Mouse (Mus musculus) heart, embryonic 13.5 days (tissue): Measurements from ENCODE around the gene Tmem247. TPM values are rescaled to one million over a fixed set of nuclear protein-coding genes. Genes with fewer than 3 reads are reported as not detected.

Experiments
- ATAC-seq: fragments of 200-750 bp; cut with Nextera tagmentation; 2 replicates; pipeline ENCODE4 v1.8.0; 2017; ENCODE audit warnings: moderate TSS enrichment; ENCODE audit not compliant: insufficient number of reproducible peaks, low FRiP score, low TSS enrichment; ENCODE audit errors: extremely low read depth
- H3K27ac ChIP-seq: fragments of 300-500 bp; sonication (generic); replicated peaks from 2 replicates; pipeline ENCODE4 v1.5.1; 2015; ENCODE audit warnings: moderate library complexity, mild to moderate bottlenecking, inconsistent platforms
- H3K27me3 ChIP-seq: fragments of 300-500 bp; sonication (generic); replicated peaks from 2 replicates; pipeline ENCODE4 v1.6.1; 2015; ENCODE audit warnings: mild to moderate bottlenecking, inconsistent platforms
- H3K36me3 ChIP-seq: fragments of 300-500 bp; sonication (generic); 2 replicates; pipeline ENCODE4 v1.6.1; 2015; ENCODE audit warnings: mild to moderate bottlenecking, inconsistent platforms
- H3K4me1 ChIP-seq: fragments of 300-500 bp; sonication (generic); 2 replicates; pipeline ENCODE4 v1.6.1; 2015; ENCODE audit warnings: inconsistent platforms
- H3K4me2 ChIP-seq: fragments of 300-500 bp; sonication (generic); 2 replicates; pipeline ENCODE4 v1.6.1; 2015; ENCODE audit warnings: inconsistent platforms, mild to moderate bottlenecking, moderate library complexity
- H3K4me3 ChIP-seq: fragments of 300-500 bp; sonication (generic); 2 replicates; pipeline ENCODE4 v1.5.1; 2015; ENCODE audit warnings: moderate library complexity, mild to moderate bottlenecking, inconsistent platforms
- H3K9ac ChIP-seq: fragments of 300-500 bp; sonication (generic); 2 replicates; pipeline ENCODE4 v1.6.1; 2015; ENCODE audit warnings: inconsistent platforms, mild to moderate bottlenecking, moderate library complexity
- H3K9me3 ChIP-seq: fragments of 300-500 bp; sonication (generic); 2 replicates; pipeline ENCODE4 v1.6.1; 2016; ENCODE audit warnings: inconsistent platforms
- WGBS: fragments of 180-500 bp; shearing (Covaris S2); methylation state at CpG from one replicate; pipeline ENCODE4 v1.1.7; 2015; ENCODE audit warnings: mixed read lengths; 5-methylcytosine and 5-hydroxymethylcytosine counted together
- polyA plus RNA-seq: library from polyadenylated mRNA; unstranded; fragments of >200 nt; fragmentation: Nextera tagmentation; extraction: Ambion mirVana; gene quantifications from 2 replicates; pipeline ENCODE4 v1.2.1, GENCODE M21; 2015

The Tmem247 gene
- polyA plus RNA-seq, 1 experiment from 2014 or later: not detected

- no peak for ATAC-seq
- H3K4me3 ChIP-seq: no peak overlapping the region
These were observed 21.5 kb downstream of the Tmem247 start for GRCm38 (mm10) chr17:86938683-86939082.

GRCm38 (mm10) chr17:86942112-86942511, 25.0 kb downstream of the Tmem247 start:
- peaks cover 26% of the 10 kb centered on the region for H3K4me1 ChIP-seq
- ATAC-seq: no peak
- 0 out of 2 replicates have a peak overlapping the region, but pooled peaks have one; percentile 24 for H3K9ac ChIP-seq
- no peak overlapping the region for H3K27ac ChIP-seq
- H3K36me3 ChIP-seq: no peaks in the 10 kb centered on the region
- H3K9me3 ChIP-seq: no peaks in the 10 kb centered on the region
- H3K4me3 ChIP-seq: no peak overlapping the region
- peaks cover 30% of the 10 kb centered on the region for H3K27me3 ChIP-seq
- WGBS: 53% methylated on average over 6 of the region's 6 CpGs
- H3K4me2 ChIP-seq: no peak overlapping the region

More at GRCm38 (mm10) chr17:86938683-86939082, 21.5 kb downstream of the Tmem247 start:
- Histone ChIP-seq H3K27ac (no peak overlapping the region), H3K9me3 (no peaks in the 10 kb centered on the region), H3K9ac (no peak overlapping the region), H3K27me3 (peaks cover 53% of the 10 kb centered on the region), H3K36me3 (no peaks in the 10 kb centered on the region), H3K4me1 (peaks cover 28% of the 10 kb centered on the region), H3K4me2 (no peak overlapping the region)
- 61% methylated on average over 7 of the region's 7 CpGs for WGBS

- no peak overlapping the region for H3K4me2 ChIP-seq
- 69% methylated on average over 6 of the region's 6 CpGs for WGBS
- no peak overlapping the region for H3K9ac ChIP-seq
- H3K27me3 ChIP-seq: peaks cover 30% of the 10 kb centered on the region
- no peaks in the 10 kb centered on the region for H3K36me3 ChIP-seq
- H3K4me3 ChIP-seq: no peak overlapping the region
- ATAC-seq: no peak
- no peaks in the 10 kb centered on the region for H3K9me3 ChIP-seq
- no peak overlapping the region for H3K27ac ChIP-seq
- H3K4me1 ChIP-seq: peaks cover 17% of the 10 kb centered on the region
These were observed 26.0 kb downstream of the Tmem247 start for GRCm38 (mm10) chr17:86943158-86943557.

- 50% methylated on average over 4 of the region's 4 CpGs for WGBS
These were observed 28.9 kb downstream of the Tmem247 start for GRCm38 (mm10) chr17:86946078-86946477.

GRCm38 (mm10) chr17:86947840-86948796, 31.0 kb downstream of the Tmem247 start, which contains the start of gene Atp6v1e2:
Gene Atp6v1e2 (minus strand): TSS chr17:86947897.
- Histone ChIP-seq H3K4me3 (no peak within 1 kb of the TSS), H3K27me3 (peaks cover 13% of the 10 kb centered on the region; the same call in 1 of the 2 replicates), H3K36me3 (no peaks in the 10 kb centered on the region), H3K4me1 (no peaks in the 10 kb centered on the region), H3K4me2 (no peak within 1 kb of the TSS), H3K9ac (no peak within 1 kb of the TSS), H3K27ac (no peak within 1 kb of the TSS), H3K9me3 (no peaks in the 10 kb centered on the region)
- 83% methylated on average over 28 of the region's 28 CpGs for WGBS
- no peak for ATAC-seq

More at GRCm38 (mm10) chr17:86946078-86946477, 28.9 kb downstream of the Tmem247 start:
- Histone ChIP-seq H3K27ac (no peak overlapping the region), H3K27me3 (peaks cover 23% of the 10 kb centered on the region), H3K9me3 (no peaks in the 10 kb centered on the region), H3K36me3 (no peaks in the 10 kb centered on the region), H3K4me1 (peaks cover 10% of the 10 kb centered on the region), H3K4me3 (no peak overlapping the region), H3K4me2 (no peak overlapping the region), H3K9ac (no peak overlapping the region)
- ATAC-seq: no peak

GRCm38 (mm10) chr17:86948801-86949200, 31.7 kb downstream of the Tmem247 start:
- 57% methylated on average over 6 of the region's 6 CpGs for WGBS

GRCm38 (mm10) chr17:86957239-86957638, 40.1 kb downstream of the Tmem247 start:
- no peak overlapping the region for H3K4me3 ChIP-seq
- no peaks in the 10 kb centered on the region; the same call in none of the 2 replicates for H3K9me3 ChIP-seq
- no peak overlapping the region for H3K9ac ChIP-seq
- no peaks in the 10 kb centered on the region for H3K27me3 ChIP-seq
- no peak for ATAC-seq
- H3K36me3 ChIP-seq: no peaks in the 10 kb centered on the region
- 74% methylated on average over 5 of the region's 5 CpGs for whole genome bisulfite sequencing
- peak overlapping the region; percentile 39 for H3K4me2 ChIP-seq
- peak overlapping the region; percentile 74 for H3K27ac ChIP-seq
- H3K4me1 ChIP-seq: peaks cover 49% of the 10 kb centered on the region

More at GRCm38 (mm10) chr17:86948801-86949200, 31.7 kb downstream of the Tmem247 start:
- H3K4me3 ChIP-seq: no peak overlapping the region
- H3K4me2 ChIP-seq: no peak overlapping the region
- no peaks in the 10 kb centered on the region for H3K9me3 ChIP-seq
- ATAC-seq: no peak
- no peak overlapping the region for H3K9ac ChIP-seq
- no peaks in the 10 kb centered on the region for H3K36me3 ChIP-seq
- H3K27ac ChIP-seq: no peak overlapping the region
- 0 out of 2 replicates have a peak, but pooled peaks cover 7% of the 10 kb centered on the region for H3K27me3 ChIP-seq
- no peaks in the 10 kb centered on the region for H3K4me1 ChIP-seq

- peak overlapping the region; percentile 34; the same call in 1 of the 2 replicates for H3K9ac ChIP-seq
- H3K9me3 ChIP-seq: no peaks in the 10 kb centered on the region; the same call in none of the 2 replicates
- H3K27me3 ChIP-seq: no peaks in the 10 kb centered on the region
- H3K27ac ChIP-seq: peak overlapping the region; percentile 74
- H3K4me3 ChIP-seq: peak overlapping the region; percentile 19; the same call in 1 of the 2 replicates
- no peaks in the 10 kb centered on the region for H3K36me3 ChIP-seq
- peaks cover 49% of the 10 kb centered on the region for H3K4me1 ChIP-seq
- peak overlapping the region; percentile 39 for H3K4me2 ChIP-seq
- WGBS: 62% methylated on average over 14 of the region's 14 CpGs
- no peak for ATAC-seq
These were observed 40.8 kb downstream of the Tmem247 start for GRCm38 (mm10) chr17:86957968-86958367.

- WGBS: 52% methylated on average over 8 of the region's 8 CpGs
- peaks cover 69% of the 10 kb centered on the region for H3K4me1 ChIP-seq
- peak overlapping the region; percentile 95 for H3K4me3 ChIP-seq
- peak overlapping the region; percentile 99; the same call in 1 of the 2 replicates for H3K9ac ChIP-seq
- H3K27ac ChIP-seq: peak overlapping the region; percentile 98
- H3K4me2 ChIP-seq: peak overlapping the region; percentile 89
- no peak for ATAC-seq
- H3K36me3 ChIP-seq: peaks cover 4% of the 10 kb centered on the region
- H3K9me3 ChIP-seq: no peaks in the 10 kb centered on the region; the same call in 1 of the 2 replicates
- H3K27me3 ChIP-seq: no peaks in the 10 kb centered on the region
These were observed 44.2 kb downstream of the Tmem247 start for GRCm38 (mm10) chr17:86961301-86961841.

- Histone ChIP-seq H3K27me3 (no peaks in the 10 kb centered on the region), H3K4me1 (peaks cover 77% of the 10 kb centered on the region), H3K36me3 (peaks cover 14% of the 10 kb centered on the region), H3K27ac (peak overlapping the region; percentile 98), H3K4me2 (peak overlapping the region; percentile 89), H3K4me3 (peak overlapping the region; percentile 95), H3K9ac (peak overlapping the region; percentile 99), H3K9me3 (no peaks in the 10 kb centered on the region)
- ATAC-seq: no peak
- WGBS: under 1% methylated on average over 24 of the region's 24 CpGs
These were observed 45.2 kb downstream of the Tmem247 start for GRCm38 (mm10) chr17:86962297-86962893.
